Mouse (Mus musculus) kidney, adult 2 months (tissue): Measurements from ENCODE around the gene Prrt1.

Experiments
- CTCF ChIP-seq: fragments of 200-500 bp; conservative IDR thresholded peaks from 2 replicates; pipeline ENCODE4 v1.5.1; 2011; ENCODE audit warnings: low read depth, mild to moderate bottlenecking, control low read depth, low read length, moderate library complexity, mixed read lengths; ENCODE audit not compliant: insufficient read depth, insufficient read length
- POLR2A ChIP-seq: fragments of 200-500 bp; IDR thresholded peaks from one replicate; pipeline ENCODE4 v1.6.1; 2011; ENCODE audit warnings: low read depth, low read length, control low read depth

- TF ChIP-seq CTCF: no peak
- no peak for TF ChIP-seq POLR2A
Observed at GRCm38 (mm10) chr17:34644608-34645007, 15.3 kb downstream of the Prrt1 start, which contains the start of gene Fkbpl.
